Mouse (Mus musculus): ENCODE data around the gene Gfi1b.

DNA sequence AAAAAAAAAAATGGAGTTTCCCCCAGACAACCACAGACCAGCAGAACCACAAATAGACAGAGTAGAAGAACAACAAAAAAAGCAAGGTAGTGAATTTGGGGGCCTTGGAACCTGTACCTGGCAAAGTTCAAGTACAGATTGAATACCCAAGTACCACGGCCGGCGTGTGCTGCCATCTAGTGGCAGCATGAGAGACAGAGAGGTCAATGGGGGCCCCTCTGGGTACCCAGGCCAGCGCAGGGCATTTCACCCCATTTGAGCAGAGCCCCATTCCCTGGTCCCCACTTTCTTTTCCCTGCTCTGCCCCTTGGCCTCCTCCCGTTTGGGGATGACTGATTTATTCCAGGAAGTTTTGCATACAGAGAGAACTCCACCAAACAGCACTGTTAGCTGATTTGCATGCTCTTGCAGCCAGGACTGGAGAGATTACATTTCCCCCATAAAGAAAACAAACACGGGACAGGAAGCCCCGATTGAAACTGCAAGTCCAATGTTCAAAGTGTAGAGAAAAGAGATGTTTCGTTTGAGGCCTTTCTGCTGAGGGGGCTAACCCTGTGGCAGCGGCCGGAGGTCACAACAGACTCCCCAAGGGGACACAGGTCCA lies 841 bp upstream of the Gfi1b start:
- no peak for TF ChIP-seq POLR2A (IDR thresholded peaks at IDR 0.05; ENCODE audit: insufficient read length, low read depth)
- no peak for TF ChIP-seq MYOG (IDR thresholded peaks at IDR 0.05; ENCODE audit: control insufficient read depth in 1 of 3, insufficient read depth in 1 of 3, insufficient read length in 2 of 3, low read depth in 2 of 3)
- no peak for TF ChIP-seq TCF12 (IDR thresholded peaks at IDR 0.05; ENCODE audit: insufficient read depth, poor library complexity, severe bottlenecking)
- TF ChIP-seq CEBPB (IDR thresholded peaks at IDR 0.05; ENCODE audit: insufficient read depth, poor library complexity, severe bottlenecking) = no peak
- TF ChIP-seq E2F4 (IDR thresholded peaks at IDR 0.05; ENCODE audit: insufficient read depth) = no peak
